Mouse (Mus musculus) kidney, adult 2 months (tissue): ENCODE data around the gene Zfp760.

Experiments
- CTCF ChIP-seq: fragments of 200-500 bp; conservative IDR thresholded peaks from 2 replicates; pipeline ENCODE4 v1.5.1; 2011; ENCODE audit warnings: low read depth, mild to moderate bottlenecking, control low read depth, low read length, moderate library complexity, mixed read lengths; ENCODE audit not compliant: insufficient read depth, insufficient read length
- POLR2A ChIP-seq: fragments of 200-500 bp; IDR thresholded peaks from one replicate; pipeline ENCODE4 v1.6.1; 2011; ENCODE audit warnings: low read depth, low read length, control low read depth

GRCm38 (mm10) chr17:21733049-21733448 lies 25.5 kb downstream of the Zfp760 start:
- TF ChIP-seq POLR2A (no peak), CTCF (no peak)
